Mouse (Mus musculus) liver, embryonic 16.5 days (tissue): ENCODE results near the gene Zfp286. TPM values are rescaled to one million over a fixed set of nuclear protein-coding genes. Genes with fewer than 3 reads are reported as not detected.

ENCODE experiments used
- ATAC-seq: fragments of 200-750 bp; cut with Nextera tagmentation; 2 replicates; pipeline ENCODE4 v1.8.0; 2017; ENCODE audit warnings: low read depth, mild to moderate bottlenecking, moderate number of reproducible peaks, moderate library complexity
- H3K27ac ChIP-seq: fragments of 300-500 bp; sonication (generic); 2 replicates; pipeline ENCODE4 v1.5.1; 2014; ENCODE audit warnings: mild to moderate bottlenecking, low read length
- H3K27me3 ChIP-seq: fragments of 300-500 bp; sonication (generic); 2 replicates; pipeline ENCODE4 v1.6.1; 2014; ENCODE audit warnings: low read depth, low read length, mixed read lengths; ENCODE audit not compliant: control insufficient read depth, insufficient read depth
- H3K36me3 ChIP-seq: fragments of 300-500 bp; sonication (generic); 2 replicates; pipeline ENCODE4 v1.6.1; 2014; ENCODE audit warnings: mild to moderate bottlenecking; ENCODE audit not compliant: control insufficient read depth, insufficient read depth
- H3K4me1 ChIP-seq: fragments of 300-500 bp; sonication (generic); 2 replicates; pipeline ENCODE4 v1.6.1; 2014; ENCODE audit warnings: low read depth, low read length, mixed read lengths; ENCODE audit not compliant: control insufficient read depth
- H3K4me2 ChIP-seq: fragments of 300-500 bp; sonication (generic); 2 replicates; pipeline ENCODE4 v1.6.1; 2014; ENCODE audit warnings: low read depth, low read length, mixed read lengths
- H3K4me3 ChIP-seq: fragments of 300-500 bp; sonication (generic); 2 replicates; pipeline ENCODE4 v1.5.1; 2014; ENCODE audit warnings: low read depth, mild to moderate bottlenecking, low read length
- H3K9ac ChIP-seq: fragments of 300-500 bp; sonication (generic); 2 replicates; pipeline ENCODE4 v1.6.1; 2014; ENCODE audit warnings: low read depth, low read length
- H3K9me3 ChIP-seq: fragments of 300-500 bp; sonication (generic); replicated peaks from 2 replicates; pipeline ENCODE4 v1.6.1; 2016; ENCODE audit warnings: low read length; ENCODE audit not compliant: control insufficient read depth
- WGBS: fragments of 180-500 bp; shearing (Covaris S2); extraction: QIAGEN DNeasy Blood & Tissue Kit; methylation state at CpG from one replicate; pipeline ENCODE4 v1.1.7; 2014; ENCODE audit not compliant: insufficient replicate concordance; 5-methylcytosine and 5-hydroxymethylcytosine counted together
- polyA plus RNA-seq: library from polyadenylated mRNA; unstranded; fragments of >200 nt; fragmentation: Nextera tagmentation; extraction: Ambion mirVana; gene quantifications from 2 replicates; pipeline ENCODE4 v1.2.1, GENCODE M21; 2015

The Zfp286 gene
- polyA plus RNA-seq, 1 experiment from 2014 or later = 0.66 TPM

GRCm38 (mm10) chr11:62706141-62706540, 83.1 kb downstream of the Zfp286 start:
- no peak for ATAC-seq
- Histone ChIP-seq H3K27me3 (no peaks in the 10 kb centered on the region), H3K9ac (no peak overlapping the region), H3K36me3 (no peaks in the 10 kb centered on the region), H3K4me3 (no peak overlapping the region), H3K9me3 (no peaks in the 10 kb centered on the region), H3K27ac (no peak overlapping the region), H3K4me2 (no peak overlapping the region), H3K4me1 (no peaks in the 10 kb centered on the region)
- 64% methylated on average over 2 of the region's 2 CpGs for WGBS

Other genes starting within 250 kb of the Zfp286 start
- 1,628 and 1,645 TPM in 2 replicates for gene Ubb, start 238.3 kb downstream of the Zfp286 start, polyA plus RNA-seq
- gene Trpv2, start 215.0 kb downstream of the Zfp286 start, polyA plus RNA-seq = 5.0 and 5.7 TPM in 2 replicates
- gene Lrrc75a, start 140.9 kb downstream of the Zfp286 start, polyA plus RNA-seq = 0.72 and 1.0 TPM in 2 replicates
- gene Mmgt2, start 140.8 kb downstream of the Zfp286 start, polyA plus RNA-seq = 6.9 and 9.0 TPM in 2 replicates
- gene Zfp287, start 57.6 kb downstream of the Zfp286 start, polyA plus RNA-seq = 0.60 and 0.68 TPM in 2 replicates
- not detected in 2 replicates for gene Gm10428, start 36.4 kb downstream of the Zfp286 start, polyA plus RNA-seq
- gene Trim16, start 30.8 kb upstream of the Zfp286 start, polyA plus RNA-seq = 0.77 and 0.83 TPM in 2 replicates
- gene Fbxw10, start 57.6 kb upstream of the Zfp286 start, polyA plus RNA-seq = 0.09 and 0.18 TPM in 2 replicates
- 26.1 and 29.7 TPM in 2 replicates for gene Tvp23b, start 90.0 kb upstream of the Zfp286 start, polyA plus RNA-seq
- gene Cdrt4, start 161.7 kb upstream of the Zfp286 start, polyA plus RNA-seq = not detected in 2 replicates